Mouse (Mus musculus): ENCODE data around the gene Slc4a11. TPM values are rescaled to one million over a fixed set of nuclear protein-coding genes. Genes with fewer than 3 reads are reported as not detected.
A peak's percentile ranks its signal among the peaks of the same experiment; 100 is the strongest.

Slc4a11 gene
- polyA plus RNA-seq, 1 experiment from 2014 or later: 0.14 TPM

DNA sequence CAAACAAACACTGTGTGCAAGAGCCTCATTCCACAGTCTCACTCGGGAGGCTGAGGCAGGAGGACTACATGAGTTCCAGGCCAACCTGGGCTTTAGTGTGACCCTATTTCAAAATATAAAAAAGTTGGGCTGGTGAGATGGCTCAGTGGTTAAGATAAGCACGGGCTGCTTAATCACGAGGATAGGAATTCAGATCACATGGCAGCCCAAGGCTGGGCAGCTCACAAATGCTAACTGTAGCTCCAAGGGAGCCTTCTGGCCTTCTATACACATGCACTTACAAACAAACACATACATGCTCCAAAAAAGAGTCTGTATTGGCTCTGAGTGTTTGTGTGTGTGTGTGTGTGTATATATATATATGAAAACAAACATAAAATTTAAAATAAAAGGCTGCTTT lies 3.8 kb downstream of the Slc4a11 start:
- Histone ChIP-seq H3K4me1 (replicated peaks; ENCODE audit: control insufficient read depth, insufficient read depth, low read length) (no peaks in the 10 kb centered on the region), H3K4me3 (ENCODE audit: low read depth, low read length) (no peak overlapping the region), H3K9me3 (ENCODE audit: control insufficient read depth) (no peaks in the 10 kb centered on the region), H3K9ac (ENCODE audit: low read depth, low read length) (no peak overlapping the region), H3K36me3 (ENCODE audit: control insufficient read depth, insufficient read depth) (no peaks in the 10 kb centered on the region), H3K27ac (ENCODE audit: low read depth, low read length) (no peak overlapping the region), H3K27me3 (replicated peaks; ENCODE audit: control insufficient read depth, insufficient read depth, low read length) (peaks cover 27% of the 10 kb centered on the region), H3K4me2 (replicated peaks; ENCODE audit: low read depth) (no peak overlapping the region)
- TF ChIP-seq CTCF (IDR thresholded peaks at IDR 0.05; ENCODE audit: low read depth): no peak
- ATAC-seq: no peak
- 35% methylated on average over 3 of the region's 3 CpGs for WGBS

DNA sequence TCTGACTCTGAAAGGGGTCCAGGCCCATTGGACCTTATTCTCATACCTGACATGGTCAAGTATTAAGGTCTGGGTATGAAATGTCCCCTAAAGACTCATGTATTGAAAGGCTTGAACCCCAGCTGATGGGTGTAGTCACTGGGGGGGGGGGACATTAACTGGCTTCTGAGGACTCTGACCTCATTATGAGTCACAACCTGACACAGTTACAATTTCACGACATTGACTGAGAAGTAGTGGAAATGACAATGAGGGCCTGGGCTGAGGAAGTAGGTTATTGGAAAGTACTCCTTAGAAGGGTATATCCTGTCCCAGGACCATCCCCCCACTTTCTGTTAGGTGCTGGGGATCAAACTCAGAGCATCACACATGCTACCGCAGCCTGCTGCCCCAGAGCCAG lies 8.3 kb downstream of the Slc4a11 start:
- Histone ChIP-seq H3K36me3 (ENCODE audit: control insufficient read depth, insufficient read depth) (peaks cover 4% of the 10 kb centered on the region; the same call in 1 of the 2 replicates), H3K9me3 (ENCODE audit: control insufficient read depth) (no peaks in the 10 kb centered on the region), H3K4me2 (replicated peaks; ENCODE audit: low read depth) (no peak overlapping the region), H3K4me3 (ENCODE audit: low read depth, low read length) (no peak overlapping the region), H3K27me3 (replicated peaks; ENCODE audit: control insufficient read depth, insufficient read depth, low read length) (no peaks in the 10 kb centered on the region), H3K27ac (ENCODE audit: low read depth, low read length) (no peak overlapping the region), H3K4me1 (replicated peaks; ENCODE audit: control insufficient read depth, insufficient read depth, low read length) (no peaks in the 10 kb centered on the region), H3K9ac (ENCODE audit: low read depth, low read length) (no peak overlapping the region)
- no peak for ATAC-seq
- 57% methylated on average over 2 of the region's 2 CpGs for WGBS
- TF ChIP-seq CTCF (IDR thresholded peaks at IDR 0.05; ENCODE audit: low read depth): no peak

DNA sequence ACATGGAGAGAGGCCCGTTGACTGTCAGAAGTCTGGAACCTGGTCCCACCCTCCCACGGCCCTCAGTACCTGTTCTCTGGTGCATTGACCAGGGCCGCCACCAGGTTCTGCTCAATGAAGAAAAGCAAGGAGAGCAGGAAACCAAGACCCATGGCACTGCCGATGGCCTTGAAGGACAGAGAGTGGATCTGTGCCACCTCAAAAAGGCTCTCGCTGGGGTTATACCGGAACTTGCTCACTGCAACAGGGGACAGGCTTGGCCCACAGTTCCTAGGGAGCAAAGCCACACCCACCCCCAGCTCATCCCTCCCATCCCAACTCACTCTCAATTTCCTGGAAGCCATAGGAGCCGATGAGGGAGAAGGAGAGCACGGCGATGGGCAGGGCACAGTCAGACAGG lies 11.9 kb downstream of the Slc4a11 start:
- no peak overlapping the region for H3K9ac ChIP-seq (ENCODE audit: low read depth, low read length)
- no peaks in the 10 kb centered on the region for H3K4me1 ChIP-seq (replicated peaks; ENCODE audit: control insufficient read depth, insufficient read depth, low read length)
- no peak overlapping the region for H3K4me2 ChIP-seq (replicated peaks; ENCODE audit: low read depth)
- peaks cover 26% of the 10 kb centered on the region; the same call in 1 of the 2 replicates for H3K36me3 ChIP-seq (ENCODE audit: control insufficient read depth, insufficient read depth)
- H3K9me3 ChIP-seq (ENCODE audit: control insufficient read depth): no peaks in the 10 kb centered on the region
- 75% methylated on average over 9 of the region's 9 CpGs for WGBS
- H3K4me3 ChIP-seq (ENCODE audit: low read depth, low read length): no peak overlapping the region
- no peaks in the 10 kb centered on the region for H3K27me3 ChIP-seq (replicated peaks; ENCODE audit: control insufficient read depth, insufficient read depth, low read length)
- TF ChIP-seq CTCF (IDR thresholded peaks at IDR 0.05; ENCODE audit: low read depth): no peak
- no peak for ATAC-seq
- H3K27ac ChIP-seq (ENCODE audit: low read depth, low read length): no peak overlapping the region

DNA sequence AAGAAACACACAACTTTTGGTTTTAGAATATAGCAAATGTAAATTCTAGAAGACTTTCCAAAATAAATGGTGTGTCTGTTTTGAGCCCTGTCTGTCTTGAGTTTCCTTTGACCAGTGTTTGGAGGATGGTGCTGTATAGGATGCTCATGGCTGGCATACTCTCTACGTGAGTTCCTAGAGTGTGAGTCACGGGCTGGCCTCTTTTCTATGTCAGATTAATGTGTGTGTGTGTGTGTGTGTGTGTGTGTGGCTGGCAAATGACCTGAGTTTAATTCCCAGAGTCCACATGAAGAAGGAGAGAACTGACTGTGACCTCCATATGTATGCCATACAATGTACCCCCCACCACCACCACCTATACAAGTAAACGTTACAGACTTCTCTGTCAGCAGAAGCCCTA lies 15.8 kb downstream of the Slc4a11 start:
- no peak overlapping the region for H3K9ac ChIP-seq (ENCODE audit: low read depth, low read length)
- no peaks in the 10 kb centered on the region for H3K9me3 ChIP-seq (ENCODE audit: control insufficient read depth)
- H3K4me3 ChIP-seq (ENCODE audit: low read depth, low read length): no peak overlapping the region
- TF ChIP-seq CTCF (IDR thresholded peaks at IDR 0.05; ENCODE audit: low read depth): no peak
- peaks cover 64% of the 10 kb centered on the region for H3K36me3 ChIP-seq (ENCODE audit: control insufficient read depth, insufficient read depth)
- no peak overlapping the region for H3K4me2 ChIP-seq (replicated peaks; ENCODE audit: low read depth)
- H3K27ac ChIP-seq (ENCODE audit: low read depth, low read length): peak overlapping the region; percentile 28; the same call in 1 of the 2 replicates
- 81% methylated on average over 3 of the region's 3 CpGs for WGBS
- ATAC-seq: no peak
- no peaks in the 10 kb centered on the region for H3K27me3 ChIP-seq (replicated peaks; ENCODE audit: control insufficient read depth, insufficient read depth, low read length)
- H3K4me1 ChIP-seq (replicated peaks; ENCODE audit: control insufficient read depth, insufficient read depth, low read length): no peaks in the 10 kb centered on the region

DNA sequence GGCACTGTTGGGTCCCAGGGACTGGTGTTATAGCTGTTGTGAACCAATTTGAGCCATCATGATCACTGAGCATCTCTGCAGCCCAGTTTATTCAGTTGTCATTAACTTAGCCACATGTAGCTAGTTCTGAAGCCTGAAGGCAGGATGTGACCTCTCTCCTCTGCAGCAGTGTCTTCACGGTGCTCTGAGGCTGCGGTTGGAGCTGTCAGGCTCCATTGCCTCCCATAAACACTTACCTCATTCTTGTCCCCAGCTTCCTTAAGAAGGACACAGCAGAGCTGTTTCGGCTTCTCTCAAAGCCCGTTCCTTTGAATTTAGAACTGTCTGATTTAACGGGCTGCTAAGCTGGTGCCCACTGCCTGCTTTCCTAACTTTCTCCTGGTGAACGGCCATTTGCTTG lies 17.4 kb downstream of the Slc4a11 start:
- H3K4me1 ChIP-seq (replicated peaks; ENCODE audit: control insufficient read depth, insufficient read depth, low read length): no peaks in the 10 kb centered on the region
- H3K27ac ChIP-seq (ENCODE audit: low read depth, low read length): no peak overlapping the region
- ATAC-seq: no peak
- H3K9ac ChIP-seq (ENCODE audit: low read depth, low read length): no peak overlapping the region
- no peaks in the 10 kb centered on the region for H3K9me3 ChIP-seq (ENCODE audit: control insufficient read depth)
- peaks cover 76% of the 10 kb centered on the region for H3K36me3 ChIP-seq (ENCODE audit: control insufficient read depth, insufficient read depth)
- no peaks in the 10 kb centered on the region for H3K27me3 ChIP-seq (replicated peaks; ENCODE audit: control insufficient read depth, insufficient read depth, low read length)
- TF ChIP-seq CTCF (IDR thresholded peaks at IDR 0.05; ENCODE audit: low read depth): no peak
- 96% methylated on average over 6 of the region's 6 CpGs for WGBS
- H3K4me2 ChIP-seq (replicated peaks; ENCODE audit: low read depth): no peak overlapping the region
- no peak overlapping the region for H3K4me3 ChIP-seq (ENCODE audit: low read depth, low read length)

DNA sequence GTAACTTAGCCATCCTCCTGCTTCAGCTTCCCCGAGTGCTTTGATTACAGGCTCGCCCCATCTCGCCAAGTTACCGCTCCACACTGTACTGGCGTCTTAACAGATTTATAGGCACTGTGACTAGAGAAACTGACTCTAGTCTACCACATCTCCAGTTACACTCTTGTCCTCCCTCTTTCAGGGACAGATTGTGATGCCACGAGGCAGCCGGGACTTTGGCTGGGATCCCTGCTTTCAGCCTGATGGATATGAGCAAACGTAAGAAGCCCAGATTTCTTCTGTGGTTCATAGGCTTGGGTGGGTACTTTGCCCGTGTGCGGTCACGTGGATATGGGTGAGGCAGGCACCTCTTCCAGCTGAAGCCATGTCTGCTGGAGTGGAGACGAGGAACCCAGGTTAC lies 18.2 kb downstream of the Slc4a11 start:
- H3K27ac ChIP-seq (ENCODE audit: low read depth, low read length): no peak overlapping the region
- no peak for ATAC-seq
- peaks cover 81% of the 10 kb centered on the region for H3K36me3 ChIP-seq (ENCODE audit: control insufficient read depth, insufficient read depth)
- no peak overlapping the region for H3K4me2 ChIP-seq (replicated peaks; ENCODE audit: low read depth)
- 93% methylated on average over 12 of the region's 12 CpGs for WGBS
- TF ChIP-seq CTCF (IDR thresholded peaks at IDR 0.05; ENCODE audit: low read depth): no peak
- H3K4me3 ChIP-seq (ENCODE audit: low read depth, low read length): no peak overlapping the region
- H3K9me3 ChIP-seq (ENCODE audit: control insufficient read depth): no peaks in the 10 kb centered on the region
- no peaks in the 10 kb centered on the region for H3K4me1 ChIP-seq (replicated peaks; ENCODE audit: control insufficient read depth, insufficient read depth, low read length)
- no peak overlapping the region for H3K9ac ChIP-seq (ENCODE audit: low read depth, low read length)
- H3K27me3 ChIP-seq (replicated peaks; ENCODE audit: control insufficient read depth, insufficient read depth, low read length): no peaks in the 10 kb centered on the region

DNA sequence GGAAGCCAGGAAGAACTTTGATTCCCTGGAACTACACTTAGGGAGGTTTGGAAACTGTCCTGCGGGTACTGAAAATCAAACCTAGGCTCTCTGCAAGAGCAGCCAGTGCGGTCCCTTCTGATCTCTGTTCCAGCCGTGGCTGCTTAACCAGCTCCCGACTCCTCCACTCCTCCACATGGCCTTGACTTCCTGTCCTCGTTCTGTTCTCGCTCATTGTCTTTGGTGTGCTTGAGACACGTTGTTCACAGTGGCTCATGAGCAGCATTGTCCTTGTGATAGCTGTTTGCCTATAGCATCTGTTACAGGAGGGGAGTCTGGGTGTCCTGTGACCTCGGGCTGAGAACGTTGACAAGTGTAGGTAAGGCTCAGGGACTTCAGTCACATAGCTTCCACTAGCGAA lies 20.1 kb downstream of the Slc4a11 start:
- no peak for TF ChIP-seq CTCF (IDR thresholded peaks at IDR 0.05; ENCODE audit: low read depth)
- no peaks in the 10 kb centered on the region for H3K4me1 ChIP-seq (replicated peaks; ENCODE audit: control insufficient read depth, insufficient read depth, low read length)
- H3K9ac ChIP-seq (ENCODE audit: low read depth, low read length): no peak overlapping the region
- H3K4me2 ChIP-seq (replicated peaks; ENCODE audit: low read depth): no peak overlapping the region
- no peak for ATAC-seq
- H3K4me3 ChIP-seq (ENCODE audit: low read depth, low read length): no peak overlapping the region
- no peaks in the 10 kb centered on the region for H3K9me3 ChIP-seq (ENCODE audit: control insufficient read depth)
- 81% methylated on average over 10 of the region's 10 CpGs for WGBS
- H3K27ac ChIP-seq (ENCODE audit: low read depth, low read length): no peak overlapping the region
- H3K27me3 ChIP-seq (replicated peaks; ENCODE audit: control insufficient read depth, insufficient read depth, low read length): no peaks in the 10 kb centered on the region
- peaks cover 88% of the 10 kb centered on the region for H3K36me3 ChIP-seq (ENCODE audit: control insufficient read depth, insufficient read depth)
